Mouse (Mus musculus) adrenal gland, postnatal 25 days (tissue): ENCODE measurements at regions not wholly inside any gene's neighbourhood (a gene's known extent, or its start where the extent isn't known, plus 50 kb on each side); places are given as distances from the start of the nearest gene placed in this dataset.
"Not testable (repeated sequence)": the region's sequence is repeated elsewhere in the genome, so short reads cannot be mapped to it uniquely, and the experiment has no call there.

ENCODE experiments used
- DNase-seq: peaks from one replicate; pipeline ENCODE4 v3.0.0; 2021; ENCODE audit warnings: mixed read lengths

DNA sequence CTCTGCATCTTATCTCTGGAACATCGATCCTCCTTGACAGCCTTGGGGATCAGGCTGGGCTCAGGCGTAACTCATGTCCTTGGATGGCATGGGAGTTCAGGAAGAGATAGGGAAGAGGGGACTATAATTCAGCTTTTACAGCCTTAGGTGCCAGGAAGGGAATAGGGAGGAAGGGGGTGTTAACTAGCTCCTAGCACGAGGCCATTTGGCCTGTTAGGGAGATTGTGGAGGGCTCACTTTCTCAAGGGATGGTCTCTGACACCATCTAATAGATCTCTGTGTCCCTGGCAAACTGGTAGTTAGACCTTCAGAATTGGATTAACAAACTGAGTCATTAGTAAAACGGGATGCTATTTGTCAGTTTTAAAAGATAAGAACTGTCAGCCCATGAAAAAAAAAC lies 292.1 kb upstream of the Pkdcc start:
- DNase-seq, result not testable (repeated sequence)

DNA sequence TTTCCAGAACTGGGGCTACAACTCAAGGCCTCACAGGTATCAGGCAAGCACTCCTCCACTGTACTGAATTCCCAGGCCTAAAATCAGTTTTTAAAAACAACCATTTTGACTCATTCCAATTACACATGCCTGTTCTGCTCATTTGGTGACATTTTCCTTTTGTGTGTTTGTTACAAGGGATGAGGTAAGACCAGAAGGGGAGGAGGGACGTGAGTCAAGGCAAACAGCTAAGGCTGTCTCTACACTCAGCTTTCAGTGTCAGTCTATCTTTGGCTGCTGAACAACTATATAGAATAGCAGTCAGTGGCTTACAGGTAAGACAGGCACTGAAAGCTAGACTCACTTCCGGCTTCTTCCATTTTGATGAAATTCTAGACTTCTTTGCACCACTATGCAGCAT lies 289.3 kb upstream of the Pkdcc start:
- no peak for DNase-seq

DNA sequence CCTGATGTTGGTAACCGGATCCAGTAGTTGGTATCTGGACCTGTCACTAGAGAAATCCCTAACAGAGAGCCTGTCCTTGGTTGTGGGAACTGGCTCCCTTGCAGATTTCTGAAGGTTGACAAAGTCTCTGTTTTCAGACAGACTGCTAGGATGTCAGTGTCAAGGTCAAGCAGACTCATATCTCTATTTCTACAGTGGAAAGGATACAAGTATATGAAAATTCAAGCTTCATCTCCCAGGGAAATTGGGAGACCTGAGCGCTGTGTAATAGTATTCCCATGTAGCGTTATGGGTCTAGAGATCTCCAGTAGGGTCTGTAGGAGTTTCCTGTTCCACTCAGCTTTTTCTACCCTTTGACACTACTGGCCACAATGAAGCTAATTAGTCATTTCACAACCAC lies 287.4 kb upstream of the Pkdcc start:
- DNase-seq, result no peak

DNA sequence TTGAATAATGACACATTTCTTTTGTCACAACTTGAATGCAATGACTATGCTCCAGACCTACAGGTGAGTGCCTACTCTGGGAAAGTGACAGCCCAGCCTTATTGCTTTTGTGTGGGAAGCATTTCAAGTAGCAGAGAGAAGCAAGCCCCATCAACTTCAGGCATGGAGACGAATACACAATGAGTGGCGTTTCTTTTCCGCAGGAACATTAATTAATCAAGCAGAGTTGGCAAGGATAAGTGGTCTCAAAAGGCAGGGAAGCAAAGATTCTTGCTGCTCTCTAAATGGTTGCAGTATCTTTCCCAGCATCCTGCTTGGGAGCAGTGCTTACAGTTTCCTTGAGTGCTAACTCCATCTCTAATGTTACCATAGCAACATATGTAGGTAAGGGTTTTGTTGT lies 285.6 kb upstream of the Pkdcc start:
- no peak for DNase-seq

DNA sequence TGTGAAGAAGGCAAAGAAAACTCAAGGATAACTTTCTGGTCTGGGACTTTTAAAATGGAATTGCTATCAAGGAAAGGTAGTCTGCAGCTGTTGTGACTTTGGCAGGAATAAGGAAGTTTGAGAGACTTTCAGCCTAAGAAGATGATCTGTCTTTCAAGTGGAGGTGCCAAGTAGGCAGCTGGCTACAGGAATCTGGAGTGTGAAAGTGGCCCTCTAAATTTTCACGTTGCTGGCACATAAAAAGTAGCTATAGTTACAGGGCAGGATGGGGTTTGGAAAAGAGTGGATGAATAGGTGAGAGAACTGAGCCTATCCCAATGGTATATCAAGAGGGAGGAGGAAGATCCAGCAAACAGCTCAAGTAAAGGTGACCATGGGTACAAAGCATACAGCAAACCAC lies 284.4 kb upstream of the Pkdcc start:
- no peak for DNase-seq

DNA sequence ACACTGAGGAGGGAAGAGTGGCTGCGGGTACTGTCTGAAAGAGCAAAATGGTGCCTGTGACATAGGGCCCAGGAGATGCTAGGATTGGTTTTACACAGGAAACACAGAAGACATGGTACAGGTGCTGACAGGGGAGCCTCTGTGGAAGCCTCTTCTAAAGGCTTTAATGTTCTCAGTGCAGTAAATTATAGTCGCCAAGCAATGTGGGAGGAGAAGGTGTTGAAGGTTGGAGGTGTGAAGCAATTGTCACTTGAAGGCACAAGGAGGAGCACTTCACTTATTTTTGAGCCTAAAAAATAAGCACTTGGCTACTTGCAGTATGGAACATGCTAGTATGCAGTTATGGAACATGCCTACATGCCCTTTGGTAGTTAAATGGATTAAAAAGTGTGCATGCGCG lies 283.6 kb upstream of the Pkdcc start:
- no peak for DNase-seq

DNA sequence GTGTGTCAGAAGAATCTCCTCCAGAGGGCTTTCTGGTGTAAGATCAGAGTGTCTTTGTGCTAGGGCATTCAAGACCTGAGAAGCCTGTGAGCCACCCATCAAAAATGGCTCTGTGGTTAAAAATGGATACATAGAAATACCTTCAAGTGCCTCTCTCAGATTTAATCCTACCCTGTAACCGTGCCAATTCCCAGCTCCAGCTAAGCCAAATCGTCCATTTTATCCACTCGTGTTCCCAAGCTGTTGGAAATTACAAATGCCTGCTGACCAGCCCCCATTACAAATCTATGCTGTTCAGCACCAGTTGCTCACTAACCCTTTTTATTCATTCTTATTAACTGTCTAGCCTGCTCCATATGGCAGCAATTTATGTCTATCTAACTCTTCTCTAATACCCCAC lies 278.3 kb upstream of the Pkdcc start:
- no peak for DNase-seq

DNA sequence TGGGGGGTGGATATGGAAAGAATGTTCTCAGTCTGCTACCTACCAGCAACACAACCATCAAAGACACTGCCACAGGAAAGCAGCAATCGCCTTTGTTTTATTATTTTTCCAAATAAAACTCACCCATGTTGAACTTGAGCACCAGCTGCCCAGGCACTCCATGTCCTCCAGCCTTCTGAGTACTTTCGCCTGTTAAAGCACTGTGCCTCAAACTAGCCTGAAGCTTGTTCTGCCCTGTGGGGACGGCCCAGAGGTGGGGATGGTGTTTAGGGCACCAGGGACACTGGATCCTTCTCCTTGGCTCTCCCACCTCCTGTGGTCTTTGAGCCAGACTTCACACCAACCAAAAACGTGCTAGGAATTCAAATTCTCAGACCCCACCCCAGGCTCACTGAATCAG lies 269.0 kb upstream of the Pkdcc start:
- no peak for DNase-seq

DNA sequence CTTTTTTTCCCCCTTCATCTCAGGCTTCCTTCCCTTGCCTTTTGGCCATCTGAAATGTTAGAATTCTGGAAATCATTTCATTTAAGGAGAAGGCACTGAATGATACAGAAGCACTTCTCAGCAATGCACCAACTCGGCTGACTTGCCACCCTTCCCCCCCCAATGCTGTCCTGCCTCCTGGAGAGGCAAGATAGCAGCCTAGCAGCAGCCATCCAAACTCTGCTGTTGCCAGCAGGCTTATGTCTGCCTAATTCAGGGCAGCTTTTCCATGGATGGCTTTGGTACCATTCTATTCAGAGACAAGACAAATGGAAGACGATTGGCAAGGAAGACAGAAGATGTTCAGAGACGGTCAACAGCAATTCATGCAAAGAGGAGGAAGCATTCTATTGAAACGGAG lies 265.3 kb upstream of the Pkdcc start:
- DNase-seq, result no peak

DNA sequence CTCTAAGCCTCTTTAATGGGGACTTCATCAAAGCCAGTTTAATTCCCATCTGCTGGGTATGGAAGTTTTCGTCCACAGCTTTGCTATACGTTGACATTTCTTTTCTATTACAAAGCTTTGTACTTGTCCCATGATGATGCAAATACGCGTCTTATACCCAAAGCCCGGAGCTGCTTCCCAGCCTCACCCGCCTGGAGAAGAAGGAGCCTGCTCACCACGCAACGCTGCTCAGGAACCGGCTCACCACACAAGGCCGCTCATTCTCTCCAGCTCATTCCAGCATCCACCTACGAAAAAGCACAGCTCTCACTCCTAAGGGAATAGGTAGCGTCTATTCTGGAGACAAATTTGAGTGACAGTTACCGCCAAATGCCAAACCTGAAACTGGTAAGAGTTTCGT lies 264.8 kb upstream of the Pkdcc start:
- DNase-seq, result no peak

DNA sequence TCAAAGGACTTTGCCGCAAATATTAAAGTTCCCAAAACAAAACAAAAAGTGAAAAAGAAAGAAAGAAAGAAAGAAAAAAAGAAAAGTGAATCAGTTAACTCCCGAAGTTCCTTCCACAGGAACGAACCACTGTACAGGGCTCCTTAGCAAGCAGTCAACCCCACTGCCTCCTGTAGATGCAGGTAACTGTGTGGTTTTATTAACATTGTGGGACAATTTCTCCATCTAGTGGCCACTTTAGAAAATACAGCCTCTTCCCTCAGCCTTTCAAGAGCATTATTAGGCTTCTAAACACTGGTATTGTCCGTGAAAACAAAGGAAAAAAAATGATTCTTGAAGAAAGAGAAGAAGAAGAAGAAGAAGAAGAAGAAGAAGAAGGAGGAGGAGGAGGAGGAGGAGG lies 257.7 kb upstream of the Pkdcc start:
- DNase-seq, result no peak

DNA sequence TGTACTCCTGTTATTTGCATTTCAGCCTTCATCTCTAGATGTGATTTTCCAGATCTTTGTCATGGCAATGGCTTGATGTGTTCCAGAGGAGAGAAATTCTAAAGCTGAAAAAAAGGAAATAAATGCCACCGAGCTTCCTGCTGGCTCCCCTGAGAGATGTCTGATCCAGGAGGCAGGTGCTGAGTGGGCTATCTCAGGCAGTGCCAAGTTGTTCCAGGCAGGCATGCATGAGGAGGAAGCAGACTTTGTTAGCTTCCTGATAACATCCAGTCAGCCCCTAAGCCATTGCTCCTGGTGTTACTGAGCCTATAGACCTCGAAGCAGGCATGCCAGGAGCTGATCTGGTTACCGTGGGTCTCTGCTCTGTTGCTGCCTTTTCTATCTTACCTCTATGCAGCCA lies 251.7 kb upstream of the Pkdcc start:
- DNase-seq, result no peak

DNA sequence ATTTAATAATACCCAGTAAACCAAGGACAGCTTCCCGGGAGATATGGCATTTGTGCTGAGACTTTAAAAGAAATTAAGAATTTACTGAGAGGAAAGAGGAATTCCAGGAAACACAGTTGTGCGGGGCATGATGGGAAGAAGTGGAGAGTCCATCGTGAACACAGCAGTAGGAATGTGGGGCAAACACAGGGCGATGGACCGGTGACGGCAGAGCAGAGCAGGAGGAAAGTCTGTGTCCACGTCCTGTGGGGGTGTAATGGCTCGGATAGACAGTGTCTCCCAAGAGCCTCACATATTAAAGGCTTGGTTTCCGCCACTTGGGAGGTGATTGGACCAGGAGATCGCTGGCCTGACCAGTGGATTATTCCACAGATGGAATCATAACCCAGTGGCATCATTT lies 215.4 kb upstream of the Pkdcc start:
- DNase-seq, result no peak

DNA sequence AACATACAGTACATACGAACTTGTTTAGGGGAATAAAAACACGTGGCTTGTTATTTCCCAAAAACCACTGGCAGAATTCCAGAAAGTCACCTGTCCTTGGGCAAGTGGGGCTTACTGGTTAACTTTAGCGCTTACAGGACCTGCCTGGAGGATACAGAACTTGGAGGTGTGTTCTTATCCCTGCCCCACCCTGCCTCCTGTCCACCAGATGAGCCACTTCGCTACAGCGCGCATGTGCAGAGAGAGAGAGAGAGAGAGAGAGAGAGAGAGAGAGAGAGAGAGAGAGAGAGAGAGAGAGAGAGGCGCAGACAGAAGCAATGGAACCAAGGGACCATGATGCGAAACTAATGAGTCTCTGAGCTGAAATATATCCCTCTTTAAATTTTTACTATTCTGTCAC lies 214.7 kb upstream of the Pkdcc start:
- DNase-seq, result no peak

DNA sequence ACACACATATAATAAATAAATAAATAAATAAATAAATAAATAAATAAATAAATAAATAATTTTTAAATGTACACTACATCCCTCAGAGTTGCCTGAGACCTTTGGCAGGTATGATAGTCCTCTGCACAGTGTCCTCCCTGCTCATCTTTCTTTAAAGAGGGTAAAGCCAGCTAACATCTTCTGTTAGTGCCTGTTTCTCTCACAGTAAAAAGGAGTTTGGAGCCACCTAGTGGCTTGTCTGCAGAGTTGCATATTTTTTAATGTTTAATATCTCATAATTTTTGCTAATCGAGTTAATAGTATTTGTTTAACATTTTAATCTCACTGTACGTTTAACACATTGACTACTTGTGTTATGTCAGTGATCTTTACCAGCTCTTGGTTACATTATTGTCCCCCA lies 213.5 kb upstream of the Pkdcc start:
- no peak for DNase-seq

DNA sequence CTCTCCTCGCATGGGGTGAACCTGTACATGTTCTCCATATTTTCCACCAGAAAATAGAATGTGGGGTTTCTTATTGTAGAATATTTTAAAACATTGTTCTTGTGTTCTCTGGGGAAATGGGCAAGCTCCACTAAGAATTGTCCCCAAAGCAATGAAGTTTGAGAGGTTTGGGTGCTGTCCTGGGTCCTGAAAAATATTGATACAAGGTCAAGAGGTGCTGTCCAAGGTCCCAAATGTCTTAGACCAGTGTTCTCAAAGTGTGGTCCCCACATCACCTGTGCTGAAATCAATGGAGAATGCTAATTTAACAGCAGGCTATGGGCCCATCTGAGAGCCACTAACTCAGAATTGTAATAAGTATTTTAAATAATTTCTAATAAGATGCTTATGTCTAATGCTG lies 204.2 kb upstream of the Pkdcc start:
- no peak for DNase-seq

DNA sequence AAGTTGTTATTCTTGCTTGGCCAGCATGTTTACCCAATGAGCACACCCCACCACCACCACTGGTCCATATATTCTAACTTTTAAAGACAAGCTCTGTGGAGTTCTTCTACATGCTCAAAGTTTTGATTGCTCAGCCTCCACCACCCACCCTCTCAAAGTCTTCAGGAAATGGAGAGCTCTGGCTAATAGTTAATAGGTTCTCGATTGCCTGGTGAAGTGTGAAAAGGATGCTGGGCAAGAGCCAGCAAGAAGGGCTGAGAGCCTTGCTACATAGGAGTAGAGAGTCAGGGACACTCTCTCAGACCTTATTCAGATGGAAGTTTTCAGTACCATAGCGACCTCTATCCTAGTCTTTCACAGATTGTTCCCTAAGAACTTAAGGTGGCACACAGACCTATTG lies 199.4 kb upstream of the Pkdcc start:
- no peak for DNase-seq

DNA sequence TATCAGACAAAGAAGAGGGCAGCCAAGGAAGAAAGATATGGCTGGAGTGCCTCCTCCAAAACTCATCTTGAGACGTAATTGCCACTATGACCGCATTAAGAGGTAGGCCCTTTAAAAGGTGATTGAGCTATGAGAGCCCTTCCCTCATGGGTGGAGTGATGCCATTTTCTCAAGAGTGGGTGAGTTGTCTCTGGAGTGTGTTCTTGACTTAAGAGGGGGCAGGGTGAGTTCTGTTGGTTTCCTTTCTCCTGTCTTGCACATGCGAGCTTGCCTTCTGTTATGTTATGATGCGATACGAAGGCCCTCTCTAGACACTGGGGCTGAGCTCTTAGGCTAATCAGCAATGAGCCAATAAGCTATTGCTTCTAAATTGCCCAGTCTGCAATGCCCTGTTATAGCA lies 198.2 kb upstream of the Pkdcc start:
- DNase-seq, result no peak

DNA sequence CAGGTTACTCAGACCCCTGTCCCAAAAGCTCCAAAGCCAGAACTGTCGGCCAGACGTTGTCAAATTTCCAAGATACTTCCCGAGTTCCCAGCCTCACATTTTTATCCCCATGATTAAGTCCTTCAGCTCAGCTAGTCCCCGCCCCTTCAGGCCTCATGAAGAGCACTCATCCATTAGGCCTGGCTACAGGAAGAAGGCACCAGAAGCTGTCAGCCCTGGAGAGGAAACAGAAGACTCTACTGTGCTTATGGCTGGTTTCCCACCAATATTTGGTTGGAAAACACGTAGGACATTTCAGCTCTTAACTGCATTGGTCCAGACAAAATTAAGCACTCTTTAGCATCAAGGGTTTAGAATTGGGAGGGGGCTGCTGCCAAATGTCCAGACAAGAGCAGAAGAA lies 195.8 kb upstream of the Pkdcc start:
- DNase-seq, result no peak

DNA sequence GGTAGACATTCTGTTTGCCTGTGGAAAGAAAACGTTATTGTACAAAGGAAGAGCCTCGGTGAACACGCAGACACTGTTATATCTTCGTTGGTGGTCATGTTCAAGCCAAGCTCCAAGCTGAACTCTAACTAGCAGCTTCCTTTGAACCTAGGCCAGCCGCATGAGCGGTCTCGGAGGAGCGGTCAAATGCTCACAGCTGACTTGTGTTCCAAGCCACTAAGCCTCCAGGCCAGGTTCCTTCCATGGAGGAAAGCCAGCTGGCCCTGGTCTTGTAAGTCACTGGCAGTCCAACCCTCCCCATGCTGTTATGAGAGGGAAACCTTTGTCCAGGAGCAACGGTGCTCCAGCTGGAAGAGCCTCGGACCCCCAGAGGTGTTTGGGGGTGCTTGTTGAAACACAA lies 194.5 kb upstream of the Pkdcc start:
- peak; percentile 51 for DNase-seq

DNA sequence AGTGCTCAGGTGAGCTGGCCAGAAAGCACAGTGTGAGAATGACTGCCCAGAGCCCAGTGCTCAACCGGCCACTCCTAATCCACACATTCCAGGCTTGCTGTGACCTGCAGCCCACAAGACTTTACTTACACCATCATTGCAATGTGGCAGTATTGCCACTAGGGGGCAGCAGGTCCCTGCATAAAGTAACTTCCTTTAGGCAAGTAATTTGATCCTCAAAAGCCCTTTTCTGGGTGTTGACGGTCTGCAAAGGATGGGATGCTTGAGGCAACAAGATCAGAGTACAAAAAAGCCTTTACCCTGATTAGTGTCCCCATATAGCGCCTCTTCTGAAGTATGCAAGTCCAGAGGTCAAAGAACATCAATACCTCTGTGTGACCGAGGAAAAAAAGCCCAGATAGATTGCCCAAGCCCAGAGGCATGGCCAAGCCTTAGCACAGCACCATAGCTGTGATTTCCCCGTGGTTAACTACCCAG lies 189.7 kb upstream of the Pkdcc start:
- peak; percentile 74 for DNase-seq

DNA sequence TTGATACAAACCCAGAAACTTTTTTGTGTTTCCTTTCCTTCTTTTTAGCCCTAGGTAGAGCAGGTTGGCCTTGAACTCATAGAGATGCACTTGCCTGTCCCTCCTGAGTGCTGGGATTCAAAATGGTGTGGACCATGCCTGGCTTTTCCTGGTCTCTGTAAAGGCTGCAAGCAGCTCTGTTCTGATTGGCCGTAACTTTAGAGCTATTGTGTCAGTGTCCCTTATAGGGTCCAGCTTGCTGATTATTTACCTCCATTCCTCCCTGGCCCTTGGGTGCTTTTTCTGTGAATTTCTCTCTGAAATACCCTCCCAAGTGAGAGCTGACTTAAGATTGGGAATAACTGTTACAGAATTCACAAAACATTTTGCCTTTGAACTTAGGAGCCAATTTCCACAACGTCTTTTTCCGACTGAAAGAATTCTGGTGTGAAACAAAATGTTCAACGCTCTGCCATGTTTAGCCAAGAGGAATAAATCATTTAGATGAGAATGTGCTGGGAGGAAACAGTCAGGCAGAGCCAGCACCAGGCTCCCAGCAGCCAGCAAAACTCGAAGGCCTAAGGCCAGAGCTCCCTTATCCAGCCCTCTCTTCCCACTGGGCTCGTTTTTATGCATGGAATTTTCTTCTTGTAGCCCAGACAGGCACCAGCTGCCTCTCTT lies 180.0 kb upstream of the Pkdcc start:
- DNase-seq, result no peak

DNA sequence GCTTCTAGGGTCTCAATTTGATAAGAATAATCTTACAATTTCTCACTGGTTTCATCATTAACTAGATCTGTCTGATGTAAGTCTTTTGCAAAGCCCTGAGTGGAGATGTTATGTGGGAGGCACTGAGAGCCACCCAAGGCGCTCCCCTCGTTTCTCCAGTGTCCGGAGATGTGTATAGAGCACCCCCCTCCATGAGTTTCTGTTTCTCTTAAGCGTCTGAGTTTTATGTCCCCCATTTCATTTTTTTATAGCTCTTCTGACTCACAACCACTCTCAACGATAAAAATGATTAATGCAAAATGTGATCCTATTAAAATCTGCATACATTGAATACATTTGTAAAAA lies 179.5 kb upstream of the Pkdcc start:
- no peak for DNase-seq

DNA sequence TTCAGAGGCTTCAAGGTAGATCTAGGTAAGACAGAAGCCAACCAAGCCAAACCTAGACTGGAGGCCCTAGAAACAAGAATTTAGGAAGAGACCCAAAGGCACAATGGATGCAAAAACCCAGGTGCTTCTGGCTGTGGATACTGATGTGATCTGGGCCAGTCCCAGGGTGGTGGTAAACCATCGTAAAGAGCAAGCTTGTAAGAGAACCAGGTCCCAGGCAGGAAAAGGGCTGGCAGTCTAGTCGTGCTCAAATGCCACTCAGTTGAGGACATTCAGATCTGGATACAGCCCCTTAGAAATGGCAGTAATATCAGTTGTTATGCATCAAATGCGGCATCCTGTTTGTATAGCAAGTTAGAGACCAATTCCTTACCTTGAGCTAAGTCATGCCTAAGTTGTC lies 175.5 kb upstream of the Pkdcc start:
- no peak for DNase-seq

DNA sequence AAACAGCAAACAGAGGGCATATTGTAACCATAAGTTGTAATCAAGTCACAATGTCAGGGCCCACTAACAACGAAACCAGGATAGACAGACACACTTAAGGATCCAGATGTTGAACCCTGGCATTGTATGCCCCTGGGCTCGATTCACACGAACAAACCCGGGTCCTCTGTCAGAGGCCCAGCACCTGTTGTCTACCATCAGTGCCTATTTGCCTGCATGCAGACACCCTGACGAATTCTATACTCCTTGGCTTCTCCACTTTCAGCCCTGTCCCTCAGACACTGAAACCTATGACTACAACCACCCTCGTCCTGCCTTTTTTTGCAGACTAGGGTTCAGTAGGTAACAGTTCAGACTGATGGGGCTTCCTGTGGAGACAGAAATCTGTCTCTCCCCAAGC lies 170.6 kb upstream of the Pkdcc start:
- no peak for DNase-seq
